Mouse (Mus musculus): Measurements from ENCODE around the gene Trp63.

Gene Trp63

GRCm38 (mm10) chr16:25877416-25877965 lies 193.9 kb downstream of the Trp63 start:
- no peak for DNase-seq

DNA sequence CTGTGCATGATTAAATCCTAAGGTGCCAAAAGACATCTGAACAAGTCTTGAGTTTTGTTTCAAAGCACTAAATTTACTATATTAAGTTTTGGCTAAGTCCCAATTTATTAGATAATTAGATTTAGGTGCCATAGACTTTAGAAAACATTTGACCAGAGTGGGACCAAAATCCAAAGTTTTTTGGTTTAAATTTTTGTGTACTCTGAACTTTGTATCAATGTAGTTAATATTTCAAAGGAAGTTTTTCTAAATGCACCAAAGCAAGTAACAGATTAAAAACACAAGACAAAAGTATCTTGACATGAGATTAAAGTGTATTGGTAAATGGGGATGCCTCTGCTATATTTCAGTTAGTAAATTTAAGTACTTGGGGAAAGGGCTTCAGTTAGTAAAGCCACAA lies 194.6 kb downstream of the Trp63 start:
- no peak for DNase-seq

- no peak for DNase-seq
Observed at GRCm38 (mm10) chr16:25899071-25899470, 215.5 kb downstream of the Trp63 start.

DNA sequence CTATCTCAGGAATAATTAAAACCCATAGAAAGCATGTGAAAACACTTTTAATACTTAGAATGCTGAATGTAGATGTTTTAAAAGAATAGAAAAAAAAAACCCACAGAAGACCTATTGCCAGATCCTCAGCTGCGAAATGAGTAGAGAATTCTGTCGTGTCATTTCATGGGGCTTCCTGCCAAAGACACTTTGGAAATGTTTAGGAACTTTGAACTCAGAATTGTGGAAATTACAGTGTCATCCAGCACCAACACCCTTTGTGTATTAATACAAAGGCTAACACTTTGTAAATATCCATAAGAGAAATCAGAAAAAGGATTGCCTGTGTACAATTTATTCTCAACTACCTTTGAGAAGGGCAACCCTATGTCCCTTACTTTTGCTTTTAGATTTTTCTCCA lies 216.1 kb downstream of the Trp63 start:
- DNase-seq, result no peak

DNA sequence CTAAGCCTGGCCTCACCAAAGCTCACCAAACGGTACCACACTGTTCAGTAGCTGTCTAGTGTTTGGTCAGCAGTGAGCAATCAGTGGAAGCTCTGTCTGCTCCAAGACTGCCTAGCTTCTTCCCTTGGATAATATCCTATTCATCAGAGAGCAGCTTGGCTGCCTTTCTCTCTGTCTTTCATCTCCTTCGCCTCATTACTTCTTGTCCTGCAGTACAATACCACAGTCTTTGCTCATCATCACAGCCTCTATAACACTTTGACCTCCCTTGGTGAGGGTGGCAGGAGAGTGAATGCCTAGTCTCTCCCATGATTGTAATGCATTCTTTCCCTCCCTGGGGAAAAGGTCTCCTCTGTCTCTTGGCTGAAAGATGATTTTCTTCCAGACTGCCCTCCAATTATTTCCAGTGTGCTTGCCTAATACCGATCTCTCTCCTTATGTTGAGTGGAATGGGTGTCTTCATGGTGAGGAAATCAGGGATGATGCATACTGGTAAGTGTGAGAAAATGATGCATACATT lies 216.9 kb downstream of the Trp63 start:
- DNase-seq, result no peak

DNA sequence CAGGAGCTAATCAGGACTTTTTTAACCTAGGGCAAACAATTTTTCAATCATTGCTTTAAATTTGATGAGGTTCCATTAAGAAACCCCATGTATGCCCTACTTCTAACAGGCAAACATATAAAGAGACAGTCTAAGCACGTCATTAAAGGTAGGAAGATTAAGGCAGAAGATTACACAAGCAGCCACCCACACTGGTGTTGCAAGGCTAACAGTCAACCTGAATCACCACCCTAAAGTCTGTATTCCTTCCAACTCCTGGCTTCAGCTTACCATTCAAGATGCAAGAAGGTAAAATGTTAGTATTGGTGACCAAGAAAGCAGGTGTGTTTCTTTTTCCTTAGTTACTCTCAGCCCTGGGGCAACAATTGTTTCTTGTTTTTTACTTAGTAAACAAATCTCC lies 228.6 kb downstream of the Trp63 start:
- no peak for DNase-seq

DNA sequence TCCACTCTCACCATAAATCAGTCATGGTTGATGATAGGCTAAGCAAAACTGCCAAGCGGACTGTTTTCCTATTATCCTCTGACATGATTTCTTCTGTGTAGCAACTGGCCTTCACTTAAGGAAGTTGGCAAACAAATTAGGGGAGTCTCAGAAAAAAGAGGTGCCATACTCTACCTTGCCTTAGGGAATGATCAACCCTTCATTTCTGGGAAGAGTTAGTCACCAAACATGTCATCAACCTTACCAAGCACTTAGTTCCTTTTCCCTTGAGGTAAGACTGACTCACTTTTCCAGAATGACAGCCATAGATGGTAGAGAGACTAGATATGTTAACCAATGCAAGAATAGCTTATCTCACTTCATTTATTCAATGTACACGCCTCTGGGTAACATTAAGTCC lies 250.6 kb downstream of the Trp63 start:
- no peak for DNase-seq
